Mouse (Mus musculus): ENCODE data around the gene Alkbh3. TPM values are rescaled to one million over a fixed set of nuclear protein-coding genes. Genes with fewer than 3 reads are reported as not detected.
A peak's percentile ranks its signal among the peaks of the same experiment; 100 is the strongest.

Gene Alkbh3
- polyA plus RNA-seq, 1 experiment from 2014 or later = 46.2 TPM

DNA sequence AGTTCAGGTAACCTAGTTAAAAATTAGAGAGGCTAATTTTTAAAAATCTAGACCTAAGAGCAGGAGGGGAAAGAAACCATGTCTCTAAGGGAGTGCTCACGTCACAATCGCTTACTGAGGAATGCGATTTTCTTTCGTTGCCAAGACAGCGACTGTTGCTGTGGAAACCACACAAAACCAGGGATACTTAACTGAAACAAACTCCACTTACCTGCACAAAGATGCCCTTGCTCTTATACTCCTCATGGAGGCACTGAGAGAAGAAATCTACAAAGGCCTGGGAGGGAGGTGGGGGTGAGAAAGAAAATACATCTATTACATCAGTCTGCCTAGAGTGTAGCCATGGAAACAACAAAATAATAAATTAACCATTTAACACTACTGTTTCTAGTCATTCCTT, 33.1 kb upstream of the Alkbh3 start:
- no peak for ATAC-seq (ENCODE audit: low FRiP score, low TSS enrichment)
- H3K9ac ChIP-seq (ENCODE audit: low read length) = no peak overlapping the region
- H3K36me3 ChIP-seq (ENCODE audit: control insufficient read depth, insufficient read depth, low read length) = no peaks in the 10 kb centered on the region
- WGBS = 62% methylated on average over 5 of the region's 5 CpGs
- H3K27me3 ChIP-seq (ENCODE audit: control insufficient read depth, insufficient read depth, low read length) = no peaks in the 10 kb centered on the region
- no peak overlapping the region for H3K4me2 ChIP-seq (replicated peaks; ENCODE audit: low read depth)
- no peaks in the 10 kb centered on the region for H3K9me3 ChIP-seq (ENCODE audit: control insufficient read depth, low read length)
- DNase-seq (ENCODE audit: low spot score) = no peak
- no peak for TF ChIP-seq EP300 (optimal IDR thresholded peaks at IDR 0.05)
- no peak for TF ChIP-seq CTCF (IDR thresholded peaks at IDR 0.05; ENCODE audit: low read depth)
- H3K27ac ChIP-seq (replicated peaks) = no peak overlapping the region
- no peak overlapping the region for H3K4me3 ChIP-seq (ENCODE audit: low read depth, low read length)
- no peaks in the 10 kb centered on the region for H3K4me1 ChIP-seq (replicated peaks; ENCODE audit: control insufficient read depth, insufficient read depth)

- DNase-seq (ENCODE audit: low spot score) (no peak), ATAC-seq (ENCODE audit: low FRiP score, low TSS enrichment) (no peak)
- H3K36me3 ChIP-seq (ENCODE audit: control insufficient read depth, insufficient read depth, low read length) = no peaks in the 10 kb centered on the region
- no peaks in the 10 kb centered on the region for H3K9me3 ChIP-seq (ENCODE audit: control insufficient read depth, low read length)
- H3K27me3 ChIP-seq (ENCODE audit: control insufficient read depth, insufficient read depth, low read length) = no peaks in the 10 kb centered on the region
- no peak overlapping the region for H3K9ac ChIP-seq (ENCODE audit: low read length)
- H3K27ac ChIP-seq (replicated peaks) = no peak overlapping the region
- no peak overlapping the region for H3K4me2 ChIP-seq (replicated peaks; ENCODE audit: low read depth)
- no peaks in the 10 kb centered on the region for H3K4me1 ChIP-seq (replicated peaks; ENCODE audit: control insufficient read depth, insufficient read depth)
- WGBS = 87% methylated on average over 3 of the region's 3 CpGs
- no peak for TF ChIP-seq EP300 (optimal IDR thresholded peaks at IDR 0.05)
- TF ChIP-seq CTCF (IDR thresholded peaks at IDR 0.05; ENCODE audit: low read depth) = no peak
- no peak overlapping the region for H3K4me3 ChIP-seq (ENCODE audit: low read depth, low read length)
Measured at GRCm38 (mm10) chr2:94042461-94042860, 31.9 kb upstream of the Alkbh3 start.

DNA sequence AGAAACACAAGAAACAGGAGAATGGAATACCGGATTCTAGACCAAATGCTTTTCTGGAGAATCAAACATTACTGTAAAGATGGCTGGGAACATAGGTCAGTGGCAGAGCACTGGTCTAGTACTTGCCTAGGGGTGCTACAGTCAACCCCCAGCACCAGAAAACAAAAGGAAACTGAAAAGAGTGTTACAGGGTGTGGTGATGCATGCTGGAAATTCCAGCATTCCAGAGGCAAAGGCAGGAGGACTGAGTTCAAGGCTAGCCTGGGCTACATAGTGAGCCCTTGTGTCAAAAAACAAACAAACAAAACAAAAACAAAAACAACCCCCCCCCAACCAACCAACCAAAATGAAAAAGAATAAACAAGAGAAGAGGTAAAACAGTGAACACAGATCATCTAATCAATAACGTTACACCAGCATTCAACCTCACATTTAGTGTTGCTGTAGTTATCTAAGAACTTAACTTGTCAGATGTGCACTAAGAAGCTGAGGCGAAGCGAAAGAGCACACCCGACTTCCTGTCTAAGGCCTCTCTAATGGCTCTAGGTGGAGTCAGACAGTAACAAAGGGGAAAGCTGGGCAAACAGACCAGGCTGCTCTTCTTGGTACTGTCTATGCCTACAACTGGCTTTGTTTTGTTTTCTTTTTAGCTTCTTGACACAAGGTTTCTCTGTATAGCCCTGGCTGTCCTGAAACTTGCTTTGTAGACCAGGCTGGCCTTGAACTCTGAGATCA, 30.0 kb upstream of the Alkbh3 start:
- Histone ChIP-seq H3K9ac (ENCODE audit: low read length) (no peak overlapping the region), H3K27me3 (ENCODE audit: control insufficient read depth, insufficient read depth, low read length) (no peaks in the 10 kb centered on the region), H3K36me3 (ENCODE audit: control insufficient read depth, insufficient read depth, low read length) (no peaks in the 10 kb centered on the region), H3K4me1 (replicated peaks; ENCODE audit: control insufficient read depth, insufficient read depth) (no peaks in the 10 kb centered on the region), H3K27ac (replicated peaks) (no peak overlapping the region), H3K4me3 (ENCODE audit: low read depth, low read length) (no peak overlapping the region), H3K4me2 (replicated peaks; ENCODE audit: low read depth) (no peak overlapping the region), H3K9me3 (ENCODE audit: control insufficient read depth, low read length) (no peaks in the 10 kb centered on the region)
- ATAC-seq (ENCODE audit: low FRiP score, low TSS enrichment) (no peak), DNase-seq (ENCODE audit: low spot score) (no peak)
- TF ChIP-seq CTCF (IDR thresholded peaks at IDR 0.05; ENCODE audit: low read depth) (no peak), EP300 (optimal IDR thresholded peaks at IDR 0.05) (no peak)
- 86% methylated on average over 5 of the region's 5 CpGs for WGBS

GRCm38 (mm10) chr2:94035428-94036331, 25.1 kb upstream of the Alkbh3 start:
- TF ChIP-seq EP300 (optimal IDR thresholded peaks at IDR 0.05) = no peak
- peak; percentile 96 for TF ChIP-seq CTCF (IDR thresholded peaks at IDR 0.05; ENCODE audit: low read depth)
- WGBS = 65% methylated on average over 9 of the region's 9 CpGs
- H3K9ac ChIP-seq (ENCODE audit: low read length) = no peak overlapping the region
- DNase-seq (ENCODE audit: low spot score) = peak; percentile 74
- H3K27me3 ChIP-seq (ENCODE audit: control insufficient read depth, insufficient read depth, low read length) = no peaks in the 10 kb centered on the region
- ATAC-seq (ENCODE audit: low FRiP score, low TSS enrichment) = peak; percentile 47; the same call in 1 of the 2 replicates
- no peaks in the 10 kb centered on the region for H3K9me3 ChIP-seq (ENCODE audit: control insufficient read depth, low read length)
- H3K27ac ChIP-seq (replicated peaks) = no peak overlapping the region
- no peak overlapping the region for H3K4me2 ChIP-seq (replicated peaks; ENCODE audit: low read depth)
- no peak overlapping the region for H3K4me3 ChIP-seq (ENCODE audit: low read depth, low read length)
- H3K36me3 ChIP-seq (ENCODE audit: control insufficient read depth, insufficient read depth, low read length) = peaks cover 2% of the 10 kb centered on the region; the same call in 1 of the 2 replicates
- H3K4me1 ChIP-seq (replicated peaks; ENCODE audit: control insufficient read depth, insufficient read depth) = no peaks in the 10 kb centered on the region

DNA sequence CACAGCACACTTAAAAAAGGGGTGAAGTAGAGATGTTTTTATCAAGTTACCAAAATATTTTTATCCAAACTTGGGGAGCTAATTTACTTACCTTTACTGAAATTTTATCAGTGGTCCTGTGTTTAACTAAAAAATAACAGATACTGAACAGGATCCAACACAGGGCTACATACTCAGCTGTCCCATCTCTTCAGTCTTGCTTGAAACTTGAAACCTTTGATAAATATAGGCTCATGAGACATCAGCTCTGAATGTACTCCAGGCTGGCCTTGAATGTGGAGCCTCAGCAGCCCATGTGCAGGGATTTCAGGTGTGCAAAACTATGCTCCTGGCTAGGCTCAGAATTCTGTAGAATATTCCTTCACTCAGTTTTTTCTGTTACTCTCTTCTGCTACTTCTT, 20.0 kb upstream of the Alkbh3 start:
- H3K9ac ChIP-seq (ENCODE audit: low read length) = no peak overlapping the region
- TF ChIP-seq CTCF (IDR thresholded peaks at IDR 0.05; ENCODE audit: low read depth) = no peak
- no peaks in the 10 kb centered on the region for H3K4me1 ChIP-seq (replicated peaks; ENCODE audit: control insufficient read depth, insufficient read depth)
- H3K9me3 ChIP-seq (ENCODE audit: control insufficient read depth, low read length) = no peaks in the 10 kb centered on the region
- H3K36me3 ChIP-seq (ENCODE audit: control insufficient read depth, insufficient read depth, low read length) = peaks cover 2% of the 10 kb centered on the region; the same call in 1 of the 2 replicates
- no peak overlapping the region for H3K27ac ChIP-seq (replicated peaks)
- ATAC-seq (ENCODE audit: low FRiP score, low TSS enrichment) = no peak
- no peaks in the 10 kb centered on the region for H3K27me3 ChIP-seq (ENCODE audit: control insufficient read depth, insufficient read depth, low read length)
- H3K4me2 ChIP-seq (replicated peaks; ENCODE audit: low read depth) = no peak overlapping the region
- no peak for DNase-seq (ENCODE audit: low spot score)
- no peak overlapping the region for H3K4me3 ChIP-seq (ENCODE audit: low read depth, low read length)

DNA sequence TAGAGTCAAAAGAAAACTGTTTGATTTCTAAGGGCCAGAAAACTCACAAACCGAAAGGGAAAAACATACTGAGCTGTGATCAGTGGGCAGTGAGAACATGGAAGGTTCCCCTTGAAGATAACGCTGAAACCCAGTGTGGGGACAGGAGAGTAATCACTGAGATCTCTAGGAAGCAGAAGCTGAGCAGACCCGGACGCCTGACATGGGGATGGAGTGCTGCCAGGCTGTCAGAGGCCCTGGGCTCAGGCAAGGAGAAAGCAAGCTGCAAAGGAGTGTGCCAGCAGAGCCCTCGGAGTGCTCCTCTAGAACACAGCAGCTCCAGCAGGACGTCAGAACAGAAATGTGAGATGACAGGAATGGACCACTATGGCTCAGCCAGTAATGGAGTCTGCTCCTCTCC, 14.0 kb upstream of the Alkbh3 start:
- H3K4me2 ChIP-seq (replicated peaks; ENCODE audit: low read depth) = no peak overlapping the region
- WGBS = 54% methylated on average over 6 of the region's 6 CpGs
- H3K9ac ChIP-seq (ENCODE audit: low read length) = no peak overlapping the region
- no peaks in the 10 kb centered on the region for H3K4me1 ChIP-seq (replicated peaks; ENCODE audit: control insufficient read depth, insufficient read depth)
- no peaks in the 10 kb centered on the region for H3K9me3 ChIP-seq (ENCODE audit: control insufficient read depth, low read length)
- H3K27me3 ChIP-seq (ENCODE audit: control insufficient read depth, insufficient read depth, low read length) = no peaks in the 10 kb centered on the region
- ATAC-seq (ENCODE audit: low FRiP score, low TSS enrichment) (no peak), DNase-seq (ENCODE audit: low spot score) (no peak)
- H3K27ac ChIP-seq (replicated peaks) = no peak overlapping the region
- TF ChIP-seq CTCF (IDR thresholded peaks at IDR 0.05; ENCODE audit: low read depth) = no peak
- TF ChIP-seq EP300 (optimal IDR thresholded peaks at IDR 0.05) = no peak
- no peak overlapping the region for H3K4me3 ChIP-seq (ENCODE audit: low read depth, low read length)
- H3K36me3 ChIP-seq (ENCODE audit: control insufficient read depth, insufficient read depth, low read length) = no peaks in the 10 kb centered on the region

All from stomach, postnatal 0 days (tissue).